ENCODE assay signal across 14 mouse cellular contexts in the genomic region with DNA sequence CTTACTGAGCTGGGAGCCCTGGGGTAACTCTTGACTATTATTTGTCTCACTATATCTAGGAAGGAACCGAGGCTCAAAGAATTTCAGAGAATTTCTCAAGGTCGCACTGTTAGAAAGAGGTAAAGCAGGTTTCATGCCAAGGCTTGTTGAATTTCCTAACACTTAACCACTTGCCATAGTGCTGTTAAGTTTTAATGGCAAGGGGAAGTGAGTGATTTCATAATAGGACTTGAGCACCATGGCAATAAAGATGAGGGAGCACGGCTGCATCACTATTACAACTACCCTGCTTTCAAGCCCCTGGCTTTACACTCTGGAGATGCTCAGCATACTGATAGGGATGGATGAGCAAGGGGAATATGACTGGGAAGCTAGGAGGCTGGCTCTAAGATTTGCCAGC.
"Had no signal": no experiment of that assay in that cellular context is flagged by ENCODE, and none has a peak within 500 bp of the region (broad histone marks: within the 10 kb centered on the region; RNA-seq: fewer than 3 reads in every experiment).

No protein-coding gene starts in this region.

- H3K4me2 ChIP-seq: intestine, embryonic 15.5 days; limb, embryonic 13.5 days; liver, embryonic 12.5 days; neural tube, embryonic 15.5 days had no signal

- H3K27ac ChIP-seq: intestine, embryonic 15.5 days; layer of hippocampus, adult 2 months; limb, embryonic 13.5 days; liver, embryonic 12.5 days; midbrain, embryonic 10.5 days; neural tube, embryonic 15.5 days; stomach, postnatal 0 days had no signal

- DNase-seq: kidney, adult 18-20 months; kidney, postnatal 10 days; kidney, postnatal 4 days; left cerebral cortex, postnatal 4 days; midbrain, embryonic 14.5 days; thymus, postnatal 25 days had no signal

- H3K9me3 ChIP-seq: intestine, embryonic 15.5 days; limb, embryonic 13.5 days; liver, embryonic 12.5 days; midbrain, embryonic 10.5 days; neural tube, embryonic 15.5 days had no signal

- H3K36me3 ChIP-seq: intestine, embryonic 15.5 days; limb, embryonic 13.5 days; liver, embryonic 12.5 days; midbrain, embryonic 10.5 days; neural tube, embryonic 15.5 days had no signal

- H3K4me1 ChIP-seq: intestine, embryonic 15.5 days; limb, embryonic 13.5 days; liver, embryonic 12.5 days; midbrain, embryonic 10.5 days; neural tube, embryonic 15.5 days had no signal

- H3K4me3 ChIP-seq: intestine, embryonic 15.5 days; layer of hippocampus, adult 2 months; limb, embryonic 13.5 days; liver, embryonic 12.5 days; midbrain, embryonic 10.5 days; myocyte; neural tube, embryonic 15.5 days had no signal

- ATAC-seq: intestine, embryonic 15.5 days; liver, embryonic 12.5 days had no signal

- H3K9ac ChIP-seq: intestine, embryonic 15.5 days; limb, embryonic 13.5 days; liver, embryonic 12.5 days; neural tube, embryonic 15.5 days had no signal

- H3K27me3 ChIP-seq: intestine, embryonic 15.5 days; liver, embryonic 12.5 days; neural tube, embryonic 15.5 days had no signal
